Mouse (Mus musculus) midbrain, embryonic 12.5 days (tissue): ENCODE data around the gene Meis1. TPM values are rescaled to one million over a fixed set of nuclear protein-coding genes. Genes with fewer than 3 reads are reported as not detected.

Experiments
- ATAC-seq: fragments of 200-750 bp; cut with Nextera tagmentation; 2 replicates; pipeline ENCODE4 v1.8.0; 2017; ENCODE audit warnings: low read depth, moderate TSS enrichment, moderate library complexity; ENCODE audit not compliant: low FRiP score
- H3K27ac ChIP-seq: fragments of 300-500 bp; sonication (generic); replicated peaks from 2 replicates; pipeline ENCODE4 v1.5.1; 2016; ENCODE audit warnings: mild to moderate bottlenecking
- H3K27me3 ChIP-seq: fragments of 300-500 bp; sonication (generic); 2 replicates; pipeline ENCODE4 v1.6.1; 2016; ENCODE audit warnings: mild to moderate bottlenecking
- H3K36me3 ChIP-seq: fragments of 300-500 bp; sonication (generic); 2 replicates; pipeline ENCODE4 v1.6.1; 2016
- H3K4me1 ChIP-seq: fragments of 300-500 bp; sonication (generic); 2 replicates; pipeline ENCODE4 v1.6.1; 2016
- H3K4me2 ChIP-seq: fragments of 300-500 bp; sonication (generic); replicated peaks from 2 replicates; pipeline ENCODE4 v1.6.1; 2016; ENCODE audit warnings: mild to moderate bottlenecking, moderate library complexity
- H3K4me3 ChIP-seq: fragments of 300-500 bp; sonication (generic); 2 replicates; pipeline ENCODE4 v1.5.1; 2016; ENCODE audit warnings: mild to moderate bottlenecking
- H3K9ac ChIP-seq: fragments of 300-500 bp; sonication (generic); replicated peaks from 2 replicates; pipeline ENCODE4 v1.6.1; 2016; ENCODE audit warnings: mild to moderate bottlenecking, moderate library complexity
- H3K9me3 ChIP-seq: fragments of 300-500 bp; sonication (generic); 2 replicates; pipeline ENCODE4 v1.6.1; 2016; ENCODE audit warnings: mild to moderate bottlenecking
- WGBS: fragments of 180-500 bp; shearing (Covaris S2); methylation state at CpG from one replicate; pipeline ENCODE4 v1.1.7; 2016; 5-methylcytosine and 5-hydroxymethylcytosine counted together
- polyA plus RNA-seq: library from polyadenylated mRNA; unstranded; fragments of >200 nt; fragmentation: Nextera tagmentation; extraction: Ambion mirVana; gene quantifications from 2 replicates; pipeline ENCODE4 v1.2.1, GENCODE M21; 2016

Gene Meis1
- polyA plus RNA-seq, 1 experiment from 2014 or later = 44.8 TPM

DNA sequence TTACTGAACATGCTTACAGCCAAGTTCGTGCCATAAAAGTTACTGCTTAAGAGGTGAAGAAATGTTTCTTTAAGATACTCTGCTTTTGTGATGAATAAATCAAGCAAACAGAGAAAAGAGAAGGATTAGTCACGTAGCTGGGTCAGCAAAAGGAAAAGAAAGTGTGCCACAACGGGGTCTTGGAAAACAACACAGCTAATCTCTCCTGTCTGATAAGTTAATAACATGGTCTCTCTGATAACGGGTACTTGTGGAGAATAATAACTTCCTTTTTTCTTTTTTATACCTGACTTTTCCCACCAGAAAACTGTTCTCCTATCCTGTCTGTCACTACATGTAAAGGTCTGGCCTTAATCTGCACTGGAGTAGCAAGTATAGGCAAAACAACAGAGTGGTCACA lies 37.4 kb downstream of the Meis1 start:
- H3K27ac ChIP-seq = no peak overlapping the region
- H3K27me3 ChIP-seq = 0 out of 2 replicates have a peak, but pooled peaks cover 2% of the 10 kb centered on the region
- 14% methylated on average over 4 of the region's 4 CpGs for WGBS
- peaks cover 23% of the 10 kb centered on the region for H3K4me1 ChIP-seq
- peaks cover 2% of the 10 kb centered on the region; the same call in 1 of the 2 replicates for H3K36me3 ChIP-seq
- no peak for ATAC-seq
- H3K9ac ChIP-seq = no peak overlapping the region
- H3K4me2 ChIP-seq = no peak overlapping the region
- H3K4me3 ChIP-seq = no peak overlapping the region
- no peaks in the 10 kb centered on the region for H3K9me3 ChIP-seq

DNA sequence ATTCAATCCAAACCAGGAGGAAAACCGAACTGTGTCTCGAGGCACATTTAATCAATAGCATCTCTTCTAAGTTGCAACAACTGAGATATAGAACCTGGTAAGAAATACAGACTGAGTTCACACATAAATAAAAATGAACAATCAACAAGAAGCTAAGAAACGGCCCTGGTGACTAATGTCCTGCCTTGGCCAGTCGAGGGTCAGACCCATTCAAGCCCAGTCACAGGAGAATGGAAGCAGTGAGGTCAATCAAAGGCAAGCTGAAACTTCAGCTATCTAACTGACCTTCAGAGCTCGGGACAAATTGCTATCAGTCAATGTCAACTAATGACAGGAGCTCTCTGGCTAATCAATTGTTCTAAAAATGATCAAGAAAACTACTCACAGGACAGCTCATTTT lies 38.2 kb downstream of the Meis1 start:
- H3K4me3 ChIP-seq = no peak overlapping the region
- H3K27me3 ChIP-seq = no peaks in the 10 kb centered on the region
- H3K9me3 ChIP-seq = no peaks in the 10 kb centered on the region
- H3K4me2 ChIP-seq = no peak overlapping the region
- WGBS = 55% methylated on average over 5 of the region's 5 CpGs
- H3K27ac ChIP-seq = no peak overlapping the region
- peaks cover 23% of the 10 kb centered on the region for H3K4me1 ChIP-seq
- H3K36me3 ChIP-seq = no peaks in the 10 kb centered on the region
- no peak overlapping the region for H3K9ac ChIP-seq
- ATAC-seq = no peak

DNA sequence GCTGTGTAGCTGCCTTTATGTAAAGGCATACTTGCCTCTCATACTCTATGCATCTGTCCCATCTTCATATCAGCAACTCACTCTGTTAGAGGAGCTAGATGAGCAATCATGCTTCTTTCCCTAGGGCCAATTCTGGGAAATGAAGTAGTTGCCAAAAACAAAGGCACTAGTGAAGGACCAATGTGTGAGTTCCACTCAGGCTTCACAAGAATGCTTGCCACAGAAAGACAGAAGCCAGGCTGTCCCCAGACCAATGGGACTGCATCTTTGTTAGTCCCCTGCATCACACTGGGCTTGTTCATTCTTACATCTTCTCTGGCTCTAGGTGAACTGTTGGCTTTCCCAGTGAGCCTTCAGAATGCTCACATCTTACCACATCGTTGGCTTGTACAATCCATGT lies 43.7 kb downstream of the Meis1 start:
- Histone ChIP-seq H3K36me3 (no peaks in the 10 kb centered on the region), H3K27me3 (no peaks in the 10 kb centered on the region), H3K9ac (no peak overlapping the region), H3K4me1 (no peaks in the 10 kb centered on the region), H3K4me2 (no peak overlapping the region), H3K27ac (no peak overlapping the region), H3K4me3 (no peak overlapping the region), H3K9me3 (no peaks in the 10 kb centered on the region)
- ATAC-seq = no peak
- WGBS = 84% methylated on average over 1 of the region's 1 CpGs

DNA sequence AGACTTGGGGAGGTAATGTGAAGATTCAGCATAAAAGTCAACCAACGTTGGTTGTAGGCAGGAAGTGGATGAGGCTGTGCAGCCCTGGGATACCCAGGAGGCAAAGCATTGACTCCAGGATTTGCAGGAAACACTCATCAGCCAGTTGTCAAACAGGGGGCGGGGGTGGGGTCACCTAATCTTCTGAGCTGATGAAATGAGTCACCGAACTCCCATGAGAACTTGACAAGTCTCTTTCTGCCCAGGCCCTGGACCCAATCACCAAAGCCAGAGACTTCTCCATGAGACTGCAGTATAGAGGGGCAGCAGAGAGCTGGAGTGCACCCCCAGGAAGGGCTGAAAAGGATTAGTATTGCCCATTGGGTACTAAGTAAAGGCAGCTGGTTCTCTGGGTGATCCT lies 45.0 kb downstream of the Meis1 start:
- H3K4me1 ChIP-seq = no peaks in the 10 kb centered on the region
- no peak overlapping the region for H3K4me3 ChIP-seq
- H3K36me3 ChIP-seq = no peaks in the 10 kb centered on the region
- no peaks in the 10 kb centered on the region for H3K27me3 ChIP-seq
- H3K9ac ChIP-seq = no peak overlapping the region
- H3K27ac ChIP-seq = no peak overlapping the region
- H3K9me3 ChIP-seq = no peaks in the 10 kb centered on the region
- no peak for ATAC-seq
- H3K4me2 ChIP-seq = no peak overlapping the region
- 18% methylated on average over 3 of the region's 3 CpGs for WGBS

DNA sequence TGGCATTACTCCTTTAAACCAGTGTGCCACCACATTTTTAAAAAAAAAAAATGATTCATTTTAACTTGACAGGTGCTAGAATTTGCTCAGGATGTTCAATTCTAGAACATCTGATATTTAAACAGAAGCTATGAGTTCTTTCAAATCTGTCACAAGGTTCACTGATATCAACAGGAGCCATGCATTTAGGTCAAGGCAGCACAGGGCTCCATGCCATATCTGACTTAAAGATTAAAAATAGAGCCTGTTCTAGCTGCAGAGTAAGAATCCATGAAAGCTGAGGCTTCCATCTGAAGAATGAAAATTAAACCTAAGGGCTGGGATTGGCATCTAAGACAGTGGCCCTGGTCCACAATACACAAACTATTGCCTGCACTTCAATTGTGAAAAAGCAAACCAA lies 45.8 kb downstream of the Meis1 start:
- Histone ChIP-seq H3K9ac (no peak overlapping the region), H3K36me3 (no peaks in the 10 kb centered on the region), H3K4me3 (no peak overlapping the region), H3K27me3 (no peaks in the 10 kb centered on the region), H3K9me3 (no peaks in the 10 kb centered on the region), H3K4me1 (no peaks in the 10 kb centered on the region), H3K4me2 (no peak overlapping the region), H3K27ac (no peak overlapping the region)
- ATAC-seq = no peak

DNA sequence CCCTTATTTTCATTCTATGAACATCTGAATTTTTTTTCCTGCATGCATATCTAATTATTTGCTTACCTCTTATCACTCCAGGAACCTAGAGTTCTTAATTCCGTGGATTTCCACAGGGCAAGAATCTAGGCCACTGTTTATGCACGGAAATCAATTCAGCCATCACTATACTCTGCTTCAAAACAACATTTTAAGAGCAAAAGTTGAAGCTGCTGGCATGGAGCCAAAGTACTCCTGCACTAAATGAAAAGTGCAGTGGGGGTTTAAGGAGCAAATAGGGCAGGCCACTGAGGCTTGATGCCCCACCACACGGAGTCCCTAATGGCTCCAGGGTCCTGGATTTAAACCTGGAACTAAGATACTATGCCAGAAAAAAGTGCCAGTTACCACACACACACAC lies 47.2 kb downstream of the Meis1 start:
- Histone ChIP-seq H3K27me3 (no peaks in the 10 kb centered on the region), H3K9ac (no peak overlapping the region), H3K4me3 (no peak overlapping the region), H3K9me3 (no peaks in the 10 kb centered on the region), H3K4me2 (no peak overlapping the region), H3K27ac (no peak overlapping the region), H3K4me1 (no peaks in the 10 kb centered on the region), H3K36me3 (no peaks in the 10 kb centered on the region)
- 61% methylated on average over 3 of the region's 3 CpGs for WGBS
- no peak for ATAC-seq

DNA sequence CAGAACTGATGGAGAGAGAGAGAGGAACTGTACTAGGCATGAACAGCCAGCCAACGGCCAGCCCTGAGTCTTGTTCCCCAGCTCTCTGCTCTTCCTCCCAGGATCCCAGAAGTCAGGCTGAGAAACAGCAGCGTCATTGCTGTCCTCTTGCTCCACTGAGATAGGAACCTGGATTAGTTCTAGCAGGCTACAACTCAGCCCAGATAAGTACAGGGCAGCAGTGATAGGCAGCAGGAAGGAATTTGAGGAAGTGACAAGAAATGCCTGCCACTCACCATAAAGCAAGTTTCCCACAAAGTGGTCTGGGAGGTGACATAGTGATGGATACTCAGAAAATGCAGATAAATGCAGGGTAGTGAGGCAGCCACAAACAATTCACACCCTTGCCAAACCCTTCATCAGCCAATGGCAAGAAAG lies 48.9 kb downstream of the Meis1 start:
- Histone ChIP-seq H3K9ac (no peak overlapping the region), H3K36me3 (no peaks in the 10 kb centered on the region), H3K9me3 (no peaks in the 10 kb centered on the region), H3K4me3 (no peak overlapping the region), H3K4me1 (0 out of 2 replicates have a peak, but pooled peaks cover 2% of the 10 kb centered on the region), H3K4me2 (no peak overlapping the region), H3K27me3 (no peaks in the 10 kb centered on the region), H3K27ac (no peak overlapping the region)
- WGBS = 83% methylated on average over 2 of the region's 2 CpGs
- ATAC-seq = no peak

DNA sequence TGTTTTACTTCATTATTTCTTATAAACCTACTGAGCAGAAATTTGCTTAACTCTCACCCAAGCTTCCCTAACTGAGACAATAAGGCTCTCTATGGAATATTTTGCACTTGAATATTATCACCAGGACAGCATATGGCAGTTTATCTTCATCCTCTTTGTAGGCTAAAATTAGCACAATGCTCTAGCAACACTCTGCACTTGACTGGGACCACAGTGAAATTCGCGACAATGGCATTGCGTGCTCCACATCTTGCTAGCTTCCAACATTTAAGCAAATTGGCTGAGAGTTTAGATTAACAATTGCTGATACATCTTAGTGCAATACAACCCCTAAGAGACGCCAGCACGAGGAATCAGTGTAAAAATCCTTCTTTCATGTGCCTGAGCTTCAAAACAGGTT lies 54.4 kb downstream of the Meis1 start:
- H3K36me3 ChIP-seq = no peaks in the 10 kb centered on the region
- H3K9ac ChIP-seq = no peak overlapping the region
- no peak overlapping the region for H3K27ac ChIP-seq
- no peak for ATAC-seq
- WGBS = 84% methylated on average over 5 of the region's 5 CpGs
- no peak overlapping the region for H3K4me3 ChIP-seq
- peaks cover 13% of the 10 kb centered on the region for H3K4me1 ChIP-seq
- no peaks in the 10 kb centered on the region for H3K9me3 ChIP-seq
- H3K4me2 ChIP-seq = no peak overlapping the region
- no peaks in the 10 kb centered on the region for H3K27me3 ChIP-seq

DNA sequence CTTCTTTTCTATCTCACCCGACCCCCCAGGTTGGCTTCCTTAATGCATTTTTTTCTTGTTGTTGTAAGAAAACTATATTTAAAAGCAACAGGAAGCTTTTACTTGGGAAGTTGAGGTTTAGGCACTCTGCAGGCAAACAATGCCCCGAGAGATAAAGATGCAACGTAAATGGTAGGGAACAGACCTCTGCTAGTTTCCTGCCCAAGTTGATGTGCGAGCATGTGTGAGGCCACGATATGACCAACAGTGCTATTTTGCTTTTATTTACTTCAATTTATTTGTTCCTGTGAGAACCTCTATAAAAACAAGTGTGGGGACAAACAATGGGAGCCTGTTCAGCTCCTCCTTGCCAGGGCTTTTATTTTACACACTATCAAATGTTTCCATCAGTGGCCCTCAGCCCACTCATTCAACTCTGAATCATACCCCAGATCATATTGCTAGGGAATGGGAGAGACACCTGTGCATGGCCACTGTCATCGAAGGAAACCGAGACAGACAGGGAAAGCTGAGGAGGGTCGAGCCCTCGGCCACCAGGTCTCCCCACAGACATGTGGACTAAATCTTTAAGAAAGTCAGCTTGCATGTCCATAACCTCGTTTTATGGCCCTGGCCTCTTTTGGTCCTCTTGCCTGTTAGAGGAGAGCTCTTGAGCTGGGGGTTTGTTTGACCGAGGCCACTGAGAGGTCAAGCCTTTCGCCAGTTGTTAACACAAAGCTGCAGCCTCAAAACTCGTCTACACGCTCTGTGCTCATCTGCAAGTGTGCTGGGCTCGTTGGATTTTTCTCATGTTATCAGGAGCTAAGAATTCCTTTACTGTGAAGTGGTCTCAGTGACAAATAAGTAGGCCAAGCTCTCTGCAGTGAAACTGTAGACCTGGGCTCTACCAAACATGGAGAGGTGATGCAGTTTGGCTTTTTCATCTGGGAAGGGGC lies 55.3 kb downstream of the Meis1 start:
- 60% methylated on average over 15 of the region's 15 CpGs for WGBS
- Histone ChIP-seq H3K4me2 (no peak overlapping the region), H3K9me3 (no peaks in the 10 kb centered on the region), H3K4me3 (no peak overlapping the region), H3K36me3 (no peaks in the 10 kb centered on the region), H3K27me3 (no peaks in the 10 kb centered on the region), H3K4me1 (peaks cover 13% of the 10 kb centered on the region), H3K27ac (no peak overlapping the region), H3K9ac (no peak overlapping the region)
- ATAC-seq = no peak

DNA sequence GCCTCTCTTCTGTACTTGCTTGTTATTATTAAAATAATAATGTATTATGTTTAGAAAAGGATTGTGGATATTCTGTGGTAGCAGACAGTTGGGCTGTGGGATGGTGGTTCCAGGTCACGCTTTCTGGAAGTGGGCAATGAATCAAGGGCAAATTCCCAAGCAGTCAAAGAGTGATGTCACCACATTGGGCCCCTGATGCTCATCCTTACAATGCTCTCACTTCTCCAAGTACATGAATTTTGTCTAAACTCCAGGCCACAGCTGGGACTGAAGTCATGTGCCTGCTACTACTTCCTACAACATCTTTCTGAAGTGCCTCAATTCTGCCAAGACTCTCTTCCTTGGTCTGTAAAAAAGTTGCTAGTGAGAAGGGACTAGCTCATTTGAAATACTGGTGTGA lies 59.3 kb downstream of the Meis1 start:
- 82% methylated on average over 1 of the region's 1 CpGs for WGBS
- H3K36me3 ChIP-seq = no peaks in the 10 kb centered on the region
- H3K9ac ChIP-seq = no peak overlapping the region
- no peak for ATAC-seq
- H3K4me2 ChIP-seq = no peak overlapping the region
- H3K4me1 ChIP-seq = peaks cover 30% of the 10 kb centered on the region
- H3K27me3 ChIP-seq = no peaks in the 10 kb centered on the region
- H3K9me3 ChIP-seq = no peaks in the 10 kb centered on the region
- no peak overlapping the region for H3K27ac ChIP-seq
- no peak overlapping the region for H3K4me3 ChIP-seq

DNA sequence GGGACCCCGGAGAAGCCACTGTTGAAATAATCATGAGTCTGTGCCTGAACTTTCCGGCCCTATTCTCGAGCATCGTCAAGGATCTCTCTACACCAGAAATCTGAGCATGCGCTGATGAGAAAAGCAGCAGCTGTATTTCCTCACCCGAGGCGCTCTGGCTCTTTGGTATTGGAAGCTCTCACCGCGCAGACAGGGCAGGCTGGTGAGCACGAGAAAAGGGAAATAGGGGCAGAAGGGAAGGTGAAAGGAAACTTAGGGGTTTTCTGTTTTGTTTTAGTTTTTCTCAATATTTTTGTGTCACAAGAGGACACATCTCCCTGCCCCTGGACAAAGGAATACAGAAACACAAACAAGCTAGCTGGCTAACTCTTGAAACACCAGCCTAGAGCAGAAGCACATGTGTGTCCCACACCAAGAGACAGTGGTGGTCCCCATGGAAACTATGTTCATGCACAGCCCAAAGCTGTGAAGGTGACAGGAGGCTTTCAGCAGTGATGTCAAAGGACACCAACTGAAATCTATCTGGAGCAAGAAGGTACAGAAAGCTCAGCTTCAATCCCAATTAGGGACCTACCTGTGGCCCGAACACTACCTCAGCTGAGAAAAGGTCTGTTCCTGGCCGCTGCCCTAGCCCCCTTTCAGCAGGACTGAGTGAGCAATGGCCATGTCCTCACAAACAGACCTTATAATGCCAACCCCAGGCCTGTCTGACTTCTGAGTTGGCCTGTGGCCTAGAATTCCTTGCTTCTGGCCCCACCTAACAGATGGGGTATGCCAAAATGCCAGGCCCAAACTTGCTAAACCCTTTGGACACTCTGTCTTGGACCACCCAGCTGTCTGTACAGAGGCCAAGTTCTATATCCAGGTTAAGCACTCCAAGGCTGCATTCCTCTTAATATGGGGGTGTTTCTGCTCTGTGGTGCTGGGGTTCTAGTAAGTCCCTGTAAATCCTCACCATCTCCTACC lies 60.7 kb downstream of the Meis1 start:
- 56% methylated on average over 12 of the region's 12 CpGs for WGBS

More for the DNA sequence above, 60.7 kb downstream of the Meis1 start:
- Histone ChIP-seq H3K27me3 (no peaks in the 10 kb centered on the region), H3K4me1 (peaks cover 23% of the 10 kb centered on the region; the same call in 1 of the 2 replicates), H3K27ac (no peak overlapping the region), H3K9me3 (no peaks in the 10 kb centered on the region), H3K4me2 (no peak overlapping the region), H3K36me3 (no peaks in the 10 kb centered on the region), H3K9ac (no peak overlapping the region), H3K4me3 (no peak overlapping the region)
- ATAC-seq = peak; percentile 35; the same call in 1 of the 2 replicates
